Mouse (Mus musculus) c-Kit-positive CD71-negative TER-119-negative erythroid progenitor cells, embryonic 14.5 days (primary cell): ENCODE data around the gene Zfp984.
A peak's percentile ranks its signal among the peaks of the same experiment; 100 is the strongest.
"Not testable (repeated sequence)": the region's sequence is repeated elsewhere in the genome, so short reads cannot be mapped to it uniquely, and the experiment has no call there.

Source experiments
- DNase-seq: peaks from one replicate; pipeline ENCODE4 v3.0.0-alpha.2; 2013; ENCODE audit warnings: low read depth

The Zfp984 gene

GRCm38 (mm10) chr4:147809292-147809965, at the start of gene Zfp984:
TSS of gene Zfp984 (minus strand) at chr4:147809788.
- peak; percentile 47 for DNase-seq

- no peak for DNase-seq
These were observed 41.2 kb upstream of the Zfp984 start for GRCm38 (mm10) chr4:147850776-147851175.

DNA sequence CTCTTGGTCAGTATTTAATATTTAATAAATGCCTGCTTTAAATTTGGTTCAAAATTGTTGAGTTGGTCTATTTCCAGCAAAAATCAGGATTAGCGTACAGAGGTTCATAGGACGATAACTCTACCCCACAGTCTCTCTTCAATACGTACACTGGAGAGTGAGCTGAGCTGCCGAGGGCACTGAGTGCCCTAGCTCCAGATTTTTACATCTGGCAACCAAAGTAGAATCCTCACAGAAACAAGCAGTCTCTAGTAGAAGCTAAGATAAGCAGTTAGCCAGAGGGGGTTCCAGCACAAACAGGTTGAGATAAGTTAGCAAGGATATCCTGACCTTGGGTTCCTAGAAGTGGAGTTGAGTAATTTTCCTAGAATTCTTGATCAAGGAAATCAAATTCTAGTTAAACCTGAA, 39.0 kb upstream of the Zfp984 start:
- no peak for DNase-seq

DNA sequence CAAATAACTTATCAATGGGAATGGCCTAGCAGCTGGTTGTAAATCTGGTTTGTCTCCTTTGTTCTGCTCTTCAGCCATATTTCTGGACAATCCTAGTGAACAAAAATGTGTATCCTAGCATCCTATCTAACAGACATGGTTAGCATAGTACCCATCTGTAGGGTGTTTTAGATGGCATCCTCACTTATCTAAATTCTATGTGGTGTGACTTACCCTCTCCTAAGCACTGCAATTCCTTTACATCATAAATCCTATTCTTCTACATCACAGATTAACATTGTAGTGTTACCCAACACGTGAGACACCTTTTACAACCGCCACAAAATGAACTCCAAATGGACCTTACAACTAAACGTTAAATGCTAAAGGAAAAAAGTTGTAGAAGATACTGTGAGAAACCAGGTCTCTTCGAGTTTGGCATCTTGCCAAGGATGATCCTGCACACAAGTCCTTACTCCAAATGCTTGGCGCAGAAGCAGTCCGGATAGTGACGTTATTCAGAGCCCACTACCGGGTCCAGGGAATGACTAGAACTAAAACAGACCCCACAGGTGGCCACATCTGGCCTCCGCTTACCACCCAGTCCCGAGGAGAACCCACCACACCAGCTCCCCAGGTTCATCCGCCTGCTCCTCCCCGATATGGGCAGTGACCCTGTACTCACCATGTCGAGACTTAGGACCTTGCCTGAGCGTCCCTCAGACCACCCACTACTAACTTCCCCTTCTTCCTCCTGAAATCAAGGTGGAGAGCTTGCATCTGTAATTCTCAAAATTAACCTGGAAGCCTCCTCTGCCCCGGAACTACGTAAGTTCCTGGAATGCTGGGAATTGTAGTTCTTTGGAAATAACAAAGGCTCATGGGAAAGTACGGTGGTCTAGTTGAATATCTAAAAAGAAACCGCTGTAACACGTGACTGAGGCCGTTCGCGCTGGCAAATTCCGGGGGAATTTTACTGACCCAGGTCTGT, 38.3 kb upstream of the Zfp984 start, which contains the start of gene Zfp933:
Gene Zfp933, minus strand, starts transcription at position 753 of the 970 bp plus-strand sequence.
- DNase-seq = peak; percentile 73

GRCm38 (mm10) chr4:147842871-147843270, 33.3 kb upstream of the Zfp984 start:
- DNase-seq = no peak

GRCm38 (mm10) chr4:147839282-147839681, 29.7 kb upstream of the Zfp984 start:
- DNase-seq = not testable (repeated sequence)

DNA sequence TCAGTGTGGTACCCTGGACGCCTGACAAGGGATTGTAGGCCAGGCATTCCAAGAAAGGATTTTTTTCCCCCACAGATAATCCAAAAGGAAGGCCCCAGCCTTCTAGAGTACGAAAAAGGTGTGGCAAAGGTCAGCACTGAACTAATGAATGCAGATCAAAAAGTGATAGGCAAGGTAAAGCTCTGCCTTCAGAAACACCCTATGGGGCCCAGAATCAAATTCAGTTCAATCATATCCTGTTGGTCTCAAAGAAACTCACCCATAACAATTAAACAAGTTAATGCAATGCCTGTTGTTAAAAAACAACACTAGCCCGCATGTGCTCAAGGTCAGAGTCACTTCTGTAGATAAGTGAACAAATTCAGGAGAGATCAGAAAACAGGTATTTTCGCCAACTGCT, 14.8 kb upstream of the Zfp984 start:
- no peak for DNase-seq

GRCm38 (mm10) chr4:147821414-147821813, 11.8 kb upstream of the Zfp984 start:
- not testable (repeated sequence) for DNase-seq

DNA sequence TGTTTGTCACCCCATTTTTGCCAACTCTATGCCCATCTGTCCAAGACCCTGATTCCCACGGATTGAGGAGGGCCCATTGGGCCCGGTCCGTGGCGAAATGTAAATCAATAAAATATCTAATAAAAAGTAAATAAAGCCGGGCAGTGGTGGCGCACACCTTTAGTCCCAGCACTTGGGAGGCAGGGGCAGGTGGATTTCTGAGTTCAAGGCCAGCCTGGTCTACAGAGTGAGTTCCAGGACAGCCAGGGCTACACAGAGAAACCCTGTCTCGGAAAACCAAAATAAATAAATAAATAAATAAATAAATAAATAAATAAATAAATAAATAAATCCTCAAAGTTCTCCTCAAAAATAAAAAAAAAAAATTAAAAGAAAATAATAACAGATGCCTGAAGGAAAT, 10.1 kb upstream of the Zfp984 start:
- not testable (repeated sequence) for DNase-seq

DNA sequence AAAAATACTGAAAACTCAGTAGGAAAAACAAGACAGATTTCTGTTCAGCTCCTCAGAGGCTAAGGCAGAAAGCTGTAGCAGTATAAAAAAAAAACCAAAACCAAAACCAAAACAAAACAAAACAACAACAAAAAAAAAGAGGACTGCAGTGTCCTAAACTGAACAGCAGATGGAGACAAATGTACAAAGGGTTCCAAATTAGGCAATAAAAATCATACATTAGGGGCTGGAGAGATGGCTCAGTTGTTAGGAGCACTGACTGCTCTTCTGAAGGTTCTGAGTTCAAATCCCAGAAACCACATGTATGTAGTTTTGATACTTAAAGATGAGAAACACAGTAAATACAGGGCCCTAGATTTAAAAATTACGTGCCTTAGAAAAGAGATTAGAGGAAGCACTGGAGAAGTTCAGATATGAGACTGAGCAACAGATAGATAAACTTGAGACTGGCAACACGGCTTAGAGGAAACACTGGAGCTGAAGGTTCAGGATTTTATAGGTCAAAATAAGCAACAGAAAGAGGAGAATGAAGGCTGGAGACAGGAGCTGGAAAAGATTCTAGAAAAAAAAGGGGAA, 5.1 kb upstream of the Zfp984 start:
- no peak for DNase-seq

- no peak for DNase-seq
These were observed 3.7 kb upstream of the Zfp984 start for GRCm38 (mm10) chr4:147813249-147813765.

GRCm38 (mm10) chr4:147809966-147810304, 347 bp upstream of the Zfp984 start:
- not testable (repeated sequence) for DNase-seq

GRCm38 (mm10) chr4:147808483-147808882, 1.1 kb downstream of the Zfp984 start:
- not testable (repeated sequence) for DNase-seq

DNA sequence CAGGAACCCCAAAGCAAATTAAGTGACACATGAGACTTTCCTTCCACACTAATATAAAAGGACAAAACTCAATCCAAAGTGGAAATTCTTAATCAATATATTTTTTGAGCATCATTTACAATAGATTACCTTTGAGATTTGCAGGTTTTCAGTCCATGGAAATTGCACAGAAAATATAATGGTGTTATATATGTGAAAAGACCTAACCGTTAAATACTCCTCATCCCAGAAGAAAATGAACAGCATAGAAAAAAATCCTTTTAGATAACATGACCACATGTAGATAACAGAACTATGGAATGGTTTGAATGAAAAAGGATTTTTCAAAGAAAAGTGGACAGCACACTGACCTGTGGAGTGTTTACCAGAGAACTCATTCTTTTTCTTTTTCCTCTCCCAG, 14.3 kb downstream of the Zfp984 start:
- DNase-seq = not testable (repeated sequence)

DNA sequence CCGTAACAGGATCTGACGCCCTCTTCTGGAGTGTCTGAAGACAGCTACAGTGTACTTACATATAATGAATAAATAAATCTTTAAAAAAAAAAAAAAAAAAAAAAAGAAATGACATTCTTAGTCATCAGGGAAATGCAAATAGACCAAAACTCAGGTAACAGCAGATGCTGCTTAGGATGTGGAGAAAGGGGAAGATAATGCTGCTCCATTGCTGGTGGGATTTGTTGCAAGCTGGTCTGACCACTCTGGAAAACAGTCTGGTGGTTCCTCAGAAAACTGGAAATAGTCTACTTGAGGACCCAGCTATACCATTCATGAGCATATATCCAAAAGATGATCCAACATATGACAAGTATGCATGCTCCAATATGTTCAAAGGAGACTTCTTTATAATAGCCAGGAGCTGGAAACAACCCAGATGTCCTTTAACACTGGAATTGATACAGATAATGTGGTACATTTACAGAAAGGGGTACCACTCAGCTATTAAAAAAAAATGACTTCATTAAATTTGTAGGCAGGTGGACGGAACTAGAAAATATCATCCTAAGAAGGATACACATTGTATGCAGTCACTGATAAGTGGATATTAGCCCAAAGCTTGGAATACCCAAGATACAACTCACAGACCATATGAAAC, 15.4 kb downstream of the Zfp984 start:
- not testable (repeated sequence) for DNase-seq

DNA sequence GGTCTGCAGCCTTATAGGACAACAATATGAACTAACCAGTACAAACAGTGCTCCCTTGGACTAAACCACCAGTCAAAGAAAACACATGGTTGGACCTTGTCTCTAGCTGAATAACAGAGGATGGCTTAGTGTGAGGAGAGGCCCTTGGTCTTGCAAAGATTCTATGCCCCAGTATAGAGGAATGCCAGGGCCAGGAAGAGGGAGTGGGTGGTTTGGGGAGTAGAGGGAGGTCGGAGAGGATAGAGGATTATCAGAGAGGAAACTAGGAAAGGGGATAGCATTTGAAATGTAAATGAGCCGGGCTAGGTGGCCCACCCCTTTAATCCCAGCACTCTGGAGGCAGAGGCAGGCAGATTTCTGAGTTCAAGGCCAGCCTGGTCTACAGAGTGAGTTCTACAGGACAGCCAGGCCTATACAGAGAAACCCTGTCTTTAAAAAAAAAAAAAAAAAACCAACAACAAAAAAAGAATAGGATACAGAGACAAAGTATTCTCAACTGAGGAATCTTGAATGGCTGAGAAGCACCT, 16.1 kb downstream of the Zfp984 start:
- not testable (repeated sequence) for DNase-seq

DNA sequence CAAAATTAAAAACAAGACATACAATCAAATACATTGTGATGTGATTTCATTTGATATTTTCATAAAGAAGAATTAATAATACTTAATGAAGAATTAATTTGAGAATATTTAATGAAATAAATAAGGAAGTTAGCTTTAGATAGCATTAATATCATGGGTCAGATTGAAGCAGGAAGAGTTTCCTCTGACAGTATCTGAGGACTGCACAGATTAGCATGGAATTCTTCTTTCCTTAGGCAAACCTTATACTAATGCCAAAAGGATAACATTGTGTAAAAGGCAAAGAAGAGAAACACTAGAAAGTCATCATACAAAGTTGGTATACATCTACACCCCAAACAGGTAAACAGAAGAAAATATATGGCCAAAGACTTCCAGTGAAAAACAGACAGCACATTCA, 17.9 kb downstream of the Zfp984 start:
- not testable (repeated sequence) for DNase-seq

DNA sequence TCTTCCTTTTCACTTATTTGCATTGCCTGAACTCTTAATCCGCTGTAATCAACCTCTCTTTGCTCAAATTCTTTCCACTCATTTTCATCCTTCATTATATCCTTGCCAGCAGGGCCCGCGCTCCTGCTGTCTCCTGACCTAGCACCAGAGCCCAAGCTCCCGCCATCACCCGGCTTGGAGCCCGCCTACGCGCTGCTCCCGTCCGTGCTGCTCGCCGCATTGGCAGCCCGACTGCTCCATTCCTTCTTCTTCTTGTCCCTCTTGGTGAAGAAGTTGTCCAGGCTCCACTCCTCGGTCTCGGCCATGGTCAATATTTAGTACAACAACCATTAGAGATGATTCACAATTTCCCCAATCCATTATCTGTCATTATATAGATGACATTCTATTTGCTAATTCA, 63.3 kb downstream of the Zfp984 start:
- not testable (repeated sequence) for DNase-seq

DNA sequence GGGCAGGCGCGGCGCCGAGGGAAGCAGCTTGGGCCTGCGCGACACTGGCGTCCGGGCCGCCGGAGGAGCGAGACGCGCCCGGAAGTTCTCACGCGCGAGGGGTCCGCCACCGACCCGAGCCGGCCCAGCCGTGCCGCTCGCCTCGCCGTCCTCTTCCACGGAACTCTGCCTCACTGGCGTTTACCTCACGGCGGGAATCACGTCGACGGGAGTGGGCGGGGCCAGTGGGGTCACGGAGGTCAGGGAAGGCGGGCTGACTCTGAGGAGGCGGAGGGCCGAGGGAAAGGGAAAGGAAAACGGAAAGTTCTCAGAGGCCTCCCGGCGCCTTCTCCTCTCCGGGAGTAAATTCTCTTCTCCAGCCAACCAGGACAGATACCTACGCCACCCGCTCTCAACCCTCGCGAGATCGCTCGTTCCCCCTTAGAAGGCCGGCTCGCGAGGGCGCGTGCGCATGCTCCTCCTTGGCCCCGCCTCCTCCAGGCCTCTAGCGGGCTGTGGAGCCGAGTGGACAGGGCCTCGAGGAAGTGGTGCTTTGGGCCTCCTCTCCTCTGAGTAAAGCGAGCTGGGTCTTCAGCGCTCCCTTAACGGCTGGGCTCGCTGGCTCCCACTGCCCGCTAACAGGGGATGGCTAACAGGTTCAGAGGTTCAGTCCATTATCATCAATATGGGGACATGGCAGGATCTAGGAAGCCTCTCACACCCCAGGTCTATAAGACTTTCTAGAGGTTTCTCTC, 70.8 kb downstream of the Zfp984 start:
- DNase-seq = not testable (repeated sequence)
